Mouse (Mus musculus): Measurements from ENCODE around the gene Tlr4. TPM values are rescaled to one million over a fixed set of nuclear protein-coding genes. Genes with fewer than 3 reads are reported as not detected.

The Tlr4 gene
- polyA plus RNA-seq, 1 experiment from 2014 or later = 2.0 TPM

- no peaks in the 10 kb centered on the region for H3K9me3 ChIP-seq (ENCODE audit: low read length)
- H3K4me1 ChIP-seq (ENCODE audit: insufficient read depth) = no peaks in the 10 kb centered on the region
- no peaks in the 10 kb centered on the region for H3K27me3 ChIP-seq (ENCODE audit: insufficient read depth, low read length)
- no peak for DNase-seq
- H3K27ac ChIP-seq (ENCODE audit: low read depth) = no peak overlapping the region
- H3K4me2 ChIP-seq (ENCODE audit: low read depth, low read length) = no peak overlapping the region
- no peak overlapping the region for H3K9ac ChIP-seq (replicated peaks)
- H3K4me3 ChIP-seq (ENCODE audit: low read depth, low read length) = no peak overlapping the region
- no peaks in the 10 kb centered on the region for H3K36me3 ChIP-seq (replicated peaks; ENCODE audit: insufficient read depth, low read length)
- ATAC-seq = peak; percentile 55
- TF ChIP-seq CTCF (IDR thresholded peaks at IDR 0.05; ENCODE audit: low read depth) = no peak
- peak; percentile 56; the same call in 1 of the 2 replicates for TF ChIP-seq EP300 (IDR thresholded peaks at IDR 0.05; ENCODE audit: low read depth)
- 64% methylated on average over 3 of the region's 3 CpGs for WGBS (ENCODE audit: insufficient replicate concordance)
Observed at GRCm38 (mm10) chr4:66852011-66852410, 24.6 kb downstream of the Tlr4 start.

DNA sequence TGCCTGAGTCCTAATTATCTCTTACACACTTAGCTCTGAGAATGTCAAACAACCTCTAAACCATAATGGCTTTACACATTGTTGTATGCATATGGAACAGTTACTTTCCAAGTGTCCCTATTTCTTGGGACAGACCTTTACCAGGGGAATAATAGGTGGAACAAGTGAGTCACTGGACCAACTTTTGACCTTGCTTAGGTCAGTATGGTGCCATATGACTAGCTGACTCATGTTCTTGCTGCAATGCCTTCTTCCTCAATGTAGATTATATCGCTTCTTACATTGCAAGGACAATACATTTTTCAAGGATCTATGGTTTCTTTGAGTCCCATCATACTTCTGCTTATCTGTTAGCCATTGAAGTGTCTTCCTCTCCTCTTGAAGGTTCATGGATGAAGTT is 29.6 kb downstream of the Tlr4 start:
- no peaks in the 10 kb centered on the region for H3K4me1 ChIP-seq (ENCODE audit: insufficient read depth)
- TF ChIP-seq EP300 (IDR thresholded peaks at IDR 0.05; ENCODE audit: low read depth) (no peak), CTCF (IDR thresholded peaks at IDR 0.05; ENCODE audit: low read depth) (no peak)
- ATAC-seq (peak; percentile 44; the same call in 1 of the 2 replicates), DNase-seq (no peak)
- H3K27me3 ChIP-seq (ENCODE audit: insufficient read depth, low read length) = no peaks in the 10 kb centered on the region
- H3K4me2 ChIP-seq (ENCODE audit: low read depth, low read length) = no peak overlapping the region
- WGBS (ENCODE audit: insufficient replicate concordance) = 68% methylated on average over 1 of the region's 1 CpGs
- no peak overlapping the region for H3K4me3 ChIP-seq (ENCODE audit: low read depth, low read length)
- H3K36me3 ChIP-seq (replicated peaks; ENCODE audit: insufficient read depth, low read length) = no peaks in the 10 kb centered on the region
- no peaks in the 10 kb centered on the region for H3K9me3 ChIP-seq (ENCODE audit: low read length)
- no peak overlapping the region for H3K9ac ChIP-seq (replicated peaks)
- H3K27ac ChIP-seq (ENCODE audit: low read depth) = no peak overlapping the region

DNA sequence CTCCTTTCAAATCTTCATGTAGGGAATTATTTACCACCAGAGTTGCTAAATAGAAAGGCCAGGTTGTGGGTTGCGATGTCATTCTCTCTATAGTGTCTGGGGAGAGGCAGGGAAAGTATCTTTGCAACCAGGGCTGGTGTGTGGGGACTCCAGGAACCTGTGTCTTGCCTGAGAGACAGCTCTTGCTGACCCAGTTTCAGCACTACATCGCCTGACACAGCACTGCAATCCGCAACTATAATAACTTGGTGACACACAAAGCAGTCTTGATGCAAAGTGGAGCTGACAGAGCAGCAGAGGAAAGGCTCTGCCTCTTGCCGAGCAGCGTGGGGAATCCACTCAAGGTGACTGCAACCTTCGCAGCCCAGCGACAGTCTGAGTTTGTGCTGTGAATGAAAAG is 42.5 kb downstream of the Tlr4 start:
- Histone ChIP-seq H3K36me3 (replicated peaks; ENCODE audit: insufficient read depth, low read length) (no peaks in the 10 kb centered on the region), H3K9me3 (ENCODE audit: low read length) (no peaks in the 10 kb centered on the region), H3K4me2 (ENCODE audit: low read depth, low read length) (no peak overlapping the region), H3K4me3 (ENCODE audit: low read depth, low read length) (no peak overlapping the region), H3K4me1 (ENCODE audit: insufficient read depth) (no peaks in the 10 kb centered on the region), H3K27ac (ENCODE audit: low read depth) (no peak overlapping the region), H3K27me3 (ENCODE audit: insufficient read depth, low read length) (no peaks in the 10 kb centered on the region), H3K9ac (replicated peaks) (no peak overlapping the region)
- 78% methylated on average over 7 of the region's 7 CpGs for WGBS (ENCODE audit: insufficient replicate concordance)
- TF ChIP-seq CTCF (IDR thresholded peaks at IDR 0.05; ENCODE audit: low read depth) = no peak
- TF ChIP-seq EP300 (IDR thresholded peaks at IDR 0.05; ENCODE audit: low read depth) = no peak
- ATAC-seq (no peak), DNase-seq (no peak)

GRCm38 (mm10) chr4:66872026-66872425 is 44.6 kb downstream of the Tlr4 start:
- no peak for ATAC-seq
- Histone ChIP-seq H3K4me3 (ENCODE audit: low read depth, low read length) (no peak overlapping the region), H3K9ac (replicated peaks) (no peak overlapping the region), H3K27ac (ENCODE audit: low read depth) (no peak overlapping the region), H3K4me1 (ENCODE audit: insufficient read depth) (no peaks in the 10 kb centered on the region), H3K36me3 (replicated peaks; ENCODE audit: insufficient read depth, low read length) (no peaks in the 10 kb centered on the region), H3K9me3 (ENCODE audit: low read length) (no peaks in the 10 kb centered on the region), H3K4me2 (ENCODE audit: low read depth, low read length) (no peak overlapping the region), H3K27me3 (ENCODE audit: insufficient read depth, low read length) (no peaks in the 10 kb centered on the region)
- DNase-seq = no peak
- 59% methylated on average over 5 of the region's 5 CpGs for WGBS (ENCODE audit: insufficient replicate concordance)
- no peak for TF ChIP-seq EP300 (IDR thresholded peaks at IDR 0.05; ENCODE audit: low read depth)
- TF ChIP-seq CTCF (IDR thresholded peaks at IDR 0.05; ENCODE audit: low read depth) = no peak

DNA sequence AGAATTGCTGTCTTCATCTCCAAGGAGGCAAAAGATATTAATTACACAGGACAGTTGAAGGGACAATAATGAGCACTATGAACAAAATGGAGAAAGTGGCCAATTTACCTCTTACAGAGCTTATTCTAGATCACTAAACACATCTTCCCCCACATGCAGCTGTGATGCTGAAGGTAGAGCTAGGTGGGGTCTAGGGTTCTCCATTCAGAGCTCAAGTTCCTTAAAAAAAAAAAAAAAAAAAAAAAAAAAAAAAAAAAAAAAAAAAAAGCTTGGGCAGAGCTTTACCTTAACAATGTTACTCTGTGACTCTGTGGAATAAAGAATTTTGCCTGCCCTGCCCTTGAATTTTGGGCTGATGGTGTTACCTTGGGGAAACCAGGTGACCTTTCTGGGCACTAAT is 46.0 kb downstream of the Tlr4 start:
- DNase-seq (no peak), ATAC-seq (no peak)
- TF ChIP-seq EP300 (IDR thresholded peaks at IDR 0.05; ENCODE audit: low read depth) (no peak), CTCF (IDR thresholded peaks at IDR 0.05; ENCODE audit: low read depth) (no peak)
- H3K4me2 ChIP-seq (ENCODE audit: low read depth, low read length) = no peak overlapping the region
- no peaks in the 10 kb centered on the region for H3K9me3 ChIP-seq (ENCODE audit: low read length)
- H3K4me3 ChIP-seq (ENCODE audit: low read depth, low read length) = no peak overlapping the region
- H3K9ac ChIP-seq (replicated peaks) = no peak overlapping the region
- no peaks in the 10 kb centered on the region for H3K4me1 ChIP-seq (ENCODE audit: insufficient read depth)
- H3K27me3 ChIP-seq (ENCODE audit: insufficient read depth, low read length) = no peaks in the 10 kb centered on the region
- H3K36me3 ChIP-seq (replicated peaks; ENCODE audit: insufficient read depth, low read length) = no peaks in the 10 kb centered on the region
- no peak overlapping the region for H3K27ac ChIP-seq (ENCODE audit: low read depth)

DNA sequence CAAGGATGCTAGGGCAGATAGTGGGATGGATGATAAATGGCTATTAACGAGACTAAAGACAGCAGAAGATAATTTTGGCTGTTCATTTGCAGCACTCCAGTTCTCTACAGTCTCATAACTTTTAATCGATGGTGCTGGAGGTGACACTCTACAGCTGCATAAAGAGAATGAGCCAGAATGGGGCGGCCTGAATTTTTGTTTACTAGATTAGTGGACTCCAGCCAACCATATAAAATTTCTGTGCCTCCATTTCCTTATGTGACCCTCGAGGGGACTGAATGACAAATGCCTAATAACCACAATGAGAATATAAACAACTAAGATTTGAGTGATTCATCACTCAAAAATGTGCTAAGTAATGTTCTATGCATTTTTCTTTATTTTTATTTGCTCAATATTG is 48.4 kb downstream of the Tlr4 start:
- no peak overlapping the region for H3K9ac ChIP-seq (replicated peaks)
- no peaks in the 10 kb centered on the region for H3K4me1 ChIP-seq (ENCODE audit: insufficient read depth)
- ATAC-seq = no peak
- H3K4me2 ChIP-seq (ENCODE audit: low read depth, low read length) = no peak overlapping the region
- DNase-seq = no peak
- no peaks in the 10 kb centered on the region for H3K36me3 ChIP-seq (replicated peaks; ENCODE audit: insufficient read depth, low read length)
- H3K27me3 ChIP-seq (ENCODE audit: insufficient read depth, low read length) = no peaks in the 10 kb centered on the region
- no peak overlapping the region for H3K27ac ChIP-seq (ENCODE audit: low read depth)
- no peak for TF ChIP-seq EP300 (IDR thresholded peaks at IDR 0.05; ENCODE audit: low read depth)
- no peak for TF ChIP-seq CTCF (IDR thresholded peaks at IDR 0.05; ENCODE audit: low read depth)
- no peak overlapping the region for H3K4me3 ChIP-seq (ENCODE audit: low read depth, low read length)
- 56% methylated on average over 4 of the region's 4 CpGs for WGBS (ENCODE audit: insufficient replicate concordance)
- no peaks in the 10 kb centered on the region for H3K9me3 ChIP-seq (ENCODE audit: low read length)

DNA sequence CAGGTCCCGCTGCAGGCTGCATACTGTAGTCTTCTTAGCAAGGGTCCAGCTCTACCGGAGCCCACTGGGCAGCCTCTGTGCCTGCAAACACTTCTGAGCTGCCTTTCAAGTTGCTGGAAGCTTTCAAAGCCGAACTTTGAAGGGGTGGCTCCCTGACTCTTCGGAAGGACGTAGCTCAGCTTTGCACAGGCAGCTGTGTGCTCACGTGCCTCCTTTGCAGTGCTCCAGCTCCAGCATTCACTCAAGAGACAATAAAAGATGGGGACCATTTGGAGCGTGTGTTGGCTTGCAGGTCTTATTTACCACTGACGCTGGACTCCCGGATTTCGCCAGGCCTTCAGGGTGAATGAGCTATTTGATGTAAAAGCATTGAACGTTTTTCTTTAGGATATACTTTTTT is 50.2 kb downstream of the Tlr4 start:
- Histone ChIP-seq H3K36me3 (replicated peaks; ENCODE audit: insufficient read depth, low read length) (no peaks in the 10 kb centered on the region), H3K4me2 (ENCODE audit: low read depth, low read length) (no peak overlapping the region), H3K9ac (replicated peaks) (no peak overlapping the region), H3K27me3 (ENCODE audit: insufficient read depth, low read length) (no peaks in the 10 kb centered on the region), H3K4me3 (ENCODE audit: low read depth, low read length) (no peak overlapping the region), H3K27ac (ENCODE audit: low read depth) (no peak overlapping the region), H3K9me3 (ENCODE audit: low read length) (no peaks in the 10 kb centered on the region), H3K4me1 (ENCODE audit: insufficient read depth) (no peaks in the 10 kb centered on the region)
- WGBS (ENCODE audit: insufficient replicate concordance) = 74% methylated on average over 11 of the region's 11 CpGs
- no peak for DNase-seq
- TF ChIP-seq EP300 (IDR thresholded peaks at IDR 0.05; ENCODE audit: low read depth) = no peak
- no peak for TF ChIP-seq CTCF (IDR thresholded peaks at IDR 0.05; ENCODE audit: low read depth)
- ATAC-seq = no peak
